Mouse (Mus musculus): ENCODE data around the gene H3f3b. TPM values are rescaled to one million over a fixed set of nuclear protein-coding genes. Genes with fewer than 3 reads are reported as not detected.

Gene H3f3b
- polyA plus RNA-seq (2015; fragmentation: Illumina TruSeq; extraction: RNeasy Lipid Tissue Mini Kit (QIAGEN cat#74804); ENCODE audit: insufficient read depth, low read depth, low replicate concordance): 85.3 TPM

GRCm38 (mm10) chr11:116027756-116028155 lies at the start of gene H3f3b:
TSS of gene H3f3b (minus strand) at chr11:116027962.

GRCm38 (mm10) chr11:116030088-116030897 lies 2.5 kb upstream of the H3f3b start, which contains the start of gene Unk:
TSS of gene Unk (plus strand) at chr11:116030322.

GRCm38 (mm10) chr11:116012262-116012947 lies 15.4 kb downstream of the H3f3b start, which contains the start of gene Galk1:
TSS of gene Galk1 (minus strand) at chr11:116012719.

GRCm38 (mm10) chr11:115974309-115975082 lies 53.3 kb downstream of the H3f3b start, which contains the start of gene Itgb4:
TSS of gene Itgb4 (plus strand) at chr11:115974709.

Other genes starting within 250 kb of the H3f3b start
- 13.3 TPM for gene Caskin2, start 214.3 kb downstream of the H3f3b start, polyA plus RNA-seq (2015; fragmentation: Illumina TruSeq; extraction: RNeasy Lipid Tissue Mini Kit (QIAGEN cat#74804); ENCODE audit: insufficient read depth, low read depth, low replicate concordance)
- 11.0 TPM for gene Tsen54, start 213.2 kb downstream of the H3f3b start, polyA plus RNA-seq (2015; fragmentation: Illumina TruSeq; extraction: RNeasy Lipid Tissue Mini Kit (QIAGEN cat#74804); ENCODE audit: insufficient read depth, low read depth, low replicate concordance)
- gene Llgl2, start 203.9 kb downstream of the H3f3b start, polyA plus RNA-seq (2015; fragmentation: Illumina TruSeq; extraction: RNeasy Lipid Tissue Mini Kit (QIAGEN cat#74804); ENCODE audit: insufficient read depth, low read depth, low replicate concordance): 66.6 TPM
- gene Myo15b, start 169.6 kb downstream of the H3f3b start, polyA plus RNA-seq (2015; fragmentation: Illumina TruSeq; extraction: RNeasy Lipid Tissue Mini Kit (QIAGEN cat#74804); ENCODE audit: insufficient read depth, low read depth, low replicate concordance): 20.8 TPM
- gene Smim5, start 128.0 kb downstream of the H3f3b start, polyA plus RNA-seq (2015; fragmentation: Illumina TruSeq; extraction: RNeasy Lipid Tissue Mini Kit (QIAGEN cat#74804); ENCODE audit: insufficient read depth, low read depth, low replicate concordance): 5.6 TPM
- 4.9 TPM for gene Smim6, start 115.9 kb downstream of the H3f3b start, polyA plus RNA-seq (2015; fragmentation: Illumina TruSeq; extraction: RNeasy Lipid Tissue Mini Kit (QIAGEN cat#74804); ENCODE audit: insufficient read depth, low read depth, low replicate concordance)
- gene Sap30bp, start 94.7 kb downstream of the H3f3b start, polyA plus RNA-seq (2015; fragmentation: Illumina TruSeq; extraction: RNeasy Lipid Tissue Mini Kit (QIAGEN cat#74804); ENCODE audit: insufficient read depth, low read depth, low replicate concordance): 4.7 TPM
- gene Recql5, start 94.5 kb downstream of the H3f3b start, polyA plus RNA-seq (2015; fragmentation: Illumina TruSeq; extraction: RNeasy Lipid Tissue Mini Kit (QIAGEN cat#74804); ENCODE audit: insufficient read depth, low read depth, low replicate concordance): 10.0 TPM
- 8.1 TPM for gene Itgb4, start 53.3 kb downstream of the H3f3b start, polyA plus RNA-seq (2015; fragmentation: Illumina TruSeq; extraction: RNeasy Lipid Tissue Mini Kit (QIAGEN cat#74804); ENCODE audit: insufficient read depth, low read depth, low replicate concordance)
- gene Galk1, start 15.2 kb downstream of the H3f3b start, polyA plus RNA-seq (2015; fragmentation: Illumina TruSeq; extraction: RNeasy Lipid Tissue Mini Kit (QIAGEN cat#74804); ENCODE audit: insufficient read depth, low read depth, low replicate concordance): 11.8 TPM
- 5.1 TPM for gene Unk, start 2.4 kb upstream of the H3f3b start, polyA plus RNA-seq (2015; fragmentation: Illumina TruSeq; extraction: RNeasy Lipid Tissue Mini Kit (QIAGEN cat#74804); ENCODE audit: insufficient read depth, low read depth, low replicate concordance)
- 2.5 TPM for gene Unc13d, start 50.0 kb upstream of the H3f3b start, polyA plus RNA-seq (2015; fragmentation: Illumina TruSeq; extraction: RNeasy Lipid Tissue Mini Kit (QIAGEN cat#74804); ENCODE audit: insufficient read depth, low read depth, low replicate concordance)
- 26.2 TPM for gene Wbp2, start 59.0 kb upstream of the H3f3b start, polyA plus RNA-seq (2015; fragmentation: Illumina TruSeq; extraction: RNeasy Lipid Tissue Mini Kit (QIAGEN cat#74804); ENCODE audit: insufficient read depth, low read depth, low replicate concordance)
- gene Trim47, start 99.2 kb upstream of the H3f3b start, polyA plus RNA-seq (2015; fragmentation: Illumina TruSeq; extraction: RNeasy Lipid Tissue Mini Kit (QIAGEN cat#74804); ENCODE audit: insufficient read depth, low read depth, low replicate concordance): 14.4 TPM
- gene Trim65, start 103.2 kb upstream of the H3f3b start, polyA plus RNA-seq (2015; fragmentation: Illumina TruSeq; extraction: RNeasy Lipid Tissue Mini Kit (QIAGEN cat#74804); ENCODE audit: insufficient read depth, low read depth, low replicate concordance): 2.2 TPM
- 14.6 TPM for gene Mrpl38, start 110.9 kb upstream of the H3f3b start, polyA plus RNA-seq (2015; fragmentation: Illumina TruSeq; extraction: RNeasy Lipid Tissue Mini Kit (QIAGEN cat#74804); ENCODE audit: insufficient read depth, low read depth, low replicate concordance)
- gene Fbf1, start 140.2 kb upstream of the H3f3b start, polyA plus RNA-seq (2015; fragmentation: Illumina TruSeq; extraction: RNeasy Lipid Tissue Mini Kit (QIAGEN cat#74804); ENCODE audit: insufficient read depth, low read depth, low replicate concordance): 8.8 TPM
- 7.9 TPM for gene Ten1, start 170.9 kb upstream of the H3f3b start, polyA plus RNA-seq (2015; fragmentation: Illumina TruSeq; extraction: RNeasy Lipid Tissue Mini Kit (QIAGEN cat#74804); ENCODE audit: insufficient read depth, low read depth, low replicate concordance)
- 15.4 TPM for gene Acox1, start 171.1 kb upstream of the H3f3b start, polyA plus RNA-seq (2015; fragmentation: Illumina TruSeq; extraction: RNeasy Lipid Tissue Mini Kit (QIAGEN cat#74804); ENCODE audit: insufficient read depth, low read depth, low replicate concordance)
- gene Evpl, start 210.1 kb upstream of the H3f3b start, polyA plus RNA-seq (2015; fragmentation: Illumina TruSeq; extraction: RNeasy Lipid Tissue Mini Kit (QIAGEN cat#74804); ENCODE audit: insufficient read depth, low read depth, low replicate concordance): 1.1 TPM
- gene Srp68, start 246.3 kb upstream of the H3f3b start, polyA plus RNA-seq (2015; fragmentation: Illumina TruSeq; extraction: RNeasy Lipid Tissue Mini Kit (QIAGEN cat#74804); ENCODE audit: insufficient read depth, low read depth, low replicate concordance): 30.8 TPM